Mouse (Mus musculus) lung, embryonic 14.5 days (tissue): ENCODE measurements around the gene Eda2r. TPM values are rescaled to one million over a fixed set of nuclear protein-coding genes. Genes with fewer than 3 reads are reported as not detected.

Source experiments
- ATAC-seq: fragments of 200-750 bp; cut with Nextera tagmentation; 2 replicates; pipeline ENCODE4 v1.8.0; 2017; ENCODE audit warnings: mild to moderate bottlenecking, moderate TSS enrichment, moderate library complexity; ENCODE audit not compliant: insufficient read depth
- DNase-seq: peaks from one replicate; pipeline ENCODE4 v3.0.0-alpha.2; 2015
- H3K27ac ChIP-seq: fragments of 300-500 bp; sonication (generic); 2 replicates; pipeline ENCODE4 v1.5.1; 2014; ENCODE audit warnings: low read depth, mild to moderate bottlenecking, moderate library complexity
- H3K27me3 ChIP-seq: fragments of 300-500 bp; sonication (generic); 2 replicates; pipeline ENCODE4 v1.6.1; 2014; ENCODE audit warnings: low read length, control low read depth; ENCODE audit not compliant: insufficient read depth
- H3K36me3 ChIP-seq: fragments of 300-500 bp; sonication (generic); 2 replicates; pipeline ENCODE4 v1.6.1; 2014; ENCODE audit warnings: control low read depth; ENCODE audit not compliant: insufficient read depth
- H3K4me1 ChIP-seq: fragments of 300-500 bp; sonication (generic); 2 replicates; pipeline ENCODE4 v1.6.1; 2014; ENCODE audit warnings: antibody characterized with exemption, control low read depth; ENCODE audit not compliant: insufficient read depth
- H3K4me2 ChIP-seq: fragments of 300-500 bp; sonication (generic); 2 replicates; pipeline ENCODE4 v1.6.1; 2014; ENCODE audit warnings: mild to moderate bottlenecking
- H3K4me3 ChIP-seq: fragments of 300-500 bp; sonication (generic); 2 replicates; pipeline ENCODE4 v1.5.1; 2014; ENCODE audit warnings: low read depth, low read length
- H3K9ac ChIP-seq: fragments of 300-500 bp; sonication (generic); 2 replicates; pipeline ENCODE4 v1.6.1; 2014
- H3K9me3 ChIP-seq: fragments of 300-500 bp; sonication (generic); 2 replicates; pipeline ENCODE4 v1.6.1; 2016; ENCODE audit warnings: low read depth, low read length, control low read depth
- CTCF ChIP-seq: IDR thresholded peaks from 2 replicates; pipeline ENCODE4 v1.5.1; 2016; ENCODE audit warnings: antibody characterized with exemption, low read depth
- WGBS: fragments of 180-500 bp; shearing (Covaris S2); extraction: QIAGEN DNeasy Blood & Tissue Kit; methylation state at CpG from one replicate; pipeline ENCODE4 v1.1.7; 2014; 5-methylcytosine and 5-hydroxymethylcytosine counted together
- polyA plus RNA-seq: library from polyadenylated mRNA; unstranded; fragments of >200 nt; fragmentation: Nextera tagmentation; extraction: Ambion mirVana; gene quantifications from 2 replicates; pipeline ENCODE4 v1.2.1, GENCODE M21; 2014

The Eda2r gene
- 1.4 TPM in 2 replicates for polyA plus RNA-seq

- DNase-seq (peak; percentile 82), ATAC-seq (peak; percentile 96)
- H3K4me3 ChIP-seq: no peak within 1 kb of the TSS
- H3K9ac ChIP-seq: no peak within 1 kb of the TSS
- H3K36me3 ChIP-seq: no peaks in the 10 kb centered on the region
- TF ChIP-seq CTCF: no peak
- no peaks in the 10 kb centered on the region for H3K9me3 ChIP-seq
- no peaks in the 10 kb centered on the region for H3K4me1 ChIP-seq
- 10% methylated on average over 8 of the region's 8 CpGs for WGBS
- no peaks in the 10 kb centered on the region for H3K27me3 ChIP-seq
- H3K27ac ChIP-seq: peak within 1 kb of the TSS; percentile 46; the same call in 1 of the 2 replicates
- H3K4me2 ChIP-seq: peak within 1 kb of the TSS; percentile 50
Observed at GRCm38 (mm10) chrX:97377065-97377421, at the start of gene Eda2r. TSS of gene Eda2r (minus strand) at chrX:97377216.

- Histone ChIP-seq H3K4me3 (no peak overlapping the region), H3K9me3 (no peaks in the 10 kb centered on the region), H3K36me3 (no peaks in the 10 kb centered on the region), H3K27ac (no peak overlapping the region), H3K4me1 (no peaks in the 10 kb centered on the region), H3K9ac (no peak overlapping the region), H3K4me2 (no peak overlapping the region), H3K27me3 (no peaks in the 10 kb centered on the region)
- DNase-seq: no peak
- ATAC-seq: no peak
- TF ChIP-seq CTCF: no peak
- 70% methylated on average over 2 of the region's 2 CpGs for WGBS
Observed at GRCm38 (mm10) chrX:97397872-97398271, 20.9 kb upstream of the Eda2r start.

- H3K36me3 ChIP-seq: no peaks in the 10 kb centered on the region
- DNase-seq (no peak), ATAC-seq (no peak)
- no peaks in the 10 kb centered on the region for H3K27me3 ChIP-seq
- H3K4me2 ChIP-seq: no peak overlapping the region
- TF ChIP-seq CTCF: no peak
- 46% methylated on average over 1 of the region's 1 CpGs for whole genome bisulfite sequencing
- H3K9me3 ChIP-seq: no peaks in the 10 kb centered on the region
- no peaks in the 10 kb centered on the region for H3K4me1 ChIP-seq
- no peak overlapping the region for H3K4me3 ChIP-seq
- no peak overlapping the region for H3K27ac ChIP-seq
- H3K9ac ChIP-seq: no peak overlapping the region
Observed at GRCm38 (mm10) chrX:97378076-97378475, 1.1 kb upstream of the Eda2r start.

GRCm38 (mm10) chrX:97376321-97377064 is 523 bp downstream of the Eda2r start:
- DNase-seq (peak; percentile 74), ATAC-seq (peak; percentile 97)
- Histone ChIP-seq H3K9me3 (no peaks in the 10 kb centered on the region), H3K4me2 (peak overlapping the region; percentile 50), H3K27me3 (no peaks in the 10 kb centered on the region), H3K4me3 (no peak overlapping the region), H3K36me3 (no peaks in the 10 kb centered on the region), H3K27ac (peak overlapping the region; percentile 46; the same call in 1 of the 2 replicates), H3K9ac (no peak overlapping the region), H3K4me1 (no peaks in the 10 kb centered on the region)
- WGBS: 14% methylated on average over 15 of the region's 15 CpGs
- TF ChIP-seq CTCF: no peak

- no peaks in the 10 kb centered on the region for H3K4me1 ChIP-seq
- no peak overlapping the region for H3K4me2 ChIP-seq
- H3K9ac ChIP-seq: no peak overlapping the region
- H3K36me3 ChIP-seq: no peaks in the 10 kb centered on the region
- no peak for DNase-seq
- no peak for ATAC-seq
- no peak overlapping the region for H3K27ac ChIP-seq
- WGBS: 81% methylated on average over 2 of the region's 2 CpGs
- H3K27me3 ChIP-seq: no peaks in the 10 kb centered on the region
- TF ChIP-seq CTCF: no peak
- H3K4me3 ChIP-seq: no peak overlapping the region
- no peaks in the 10 kb centered on the region for H3K9me3 ChIP-seq
Observed at GRCm38 (mm10) chrX:97372826-97373225, 4.2 kb downstream of the Eda2r start.

GRCm38 (mm10) chrX:97369206-97369605 is 7.8 kb downstream of the Eda2r start:
- H3K36me3 ChIP-seq: no peaks in the 10 kb centered on the region
- DNase-seq (no peak), ATAC-seq (no peak)
- no peaks in the 10 kb centered on the region for H3K27me3 ChIP-seq
- no peak overlapping the region for H3K27ac ChIP-seq
- H3K9ac ChIP-seq: no peak overlapping the region
- no peaks in the 10 kb centered on the region for H3K4me1 ChIP-seq
- 76% methylated on average over 1 of the region's 1 CpGs for WGBS
- H3K9me3 ChIP-seq: no peaks in the 10 kb centered on the region
- no peak overlapping the region for H3K4me2 ChIP-seq
- no peak overlapping the region for H3K4me3 ChIP-seq
- TF ChIP-seq CTCF: no peak

- H3K4me1 ChIP-seq: no peaks in the 10 kb centered on the region
- no peak overlapping the region for H3K4me3 ChIP-seq
- H3K9me3 ChIP-seq: no peaks in the 10 kb centered on the region
- no peak for TF ChIP-seq CTCF
- WGBS: 80% methylated on average over 2 of the region's 2 CpGs
- H3K9ac ChIP-seq: no peak overlapping the region
- no peak overlapping the region for H3K27ac ChIP-seq
- DNase-seq (no peak), ATAC-seq (no peak)
- no peaks in the 10 kb centered on the region for H3K36me3 ChIP-seq
- H3K27me3 ChIP-seq: no peaks in the 10 kb centered on the region
- no peak overlapping the region for H3K4me2 ChIP-seq
Observed at GRCm38 (mm10) chrX:97368741-97369140, 8.3 kb downstream of the Eda2r start.
